Mouse (Mus musculus) lung, postnatal 25 days (tissue): Measurements from ENCODE around the gene B230118H07Rik.
"Not testable (repeated sequence)": the region's sequence is repeated elsewhere in the genome, so short reads cannot be mapped to it uniquely, and the experiment has no call there.

ENCODE experiments used
- DNase-seq: peaks from one replicate; pipeline ENCODE4 v3.0.0; 2022; ENCODE audit warnings: low spot score

The B230118H07Rik gene

DNA sequence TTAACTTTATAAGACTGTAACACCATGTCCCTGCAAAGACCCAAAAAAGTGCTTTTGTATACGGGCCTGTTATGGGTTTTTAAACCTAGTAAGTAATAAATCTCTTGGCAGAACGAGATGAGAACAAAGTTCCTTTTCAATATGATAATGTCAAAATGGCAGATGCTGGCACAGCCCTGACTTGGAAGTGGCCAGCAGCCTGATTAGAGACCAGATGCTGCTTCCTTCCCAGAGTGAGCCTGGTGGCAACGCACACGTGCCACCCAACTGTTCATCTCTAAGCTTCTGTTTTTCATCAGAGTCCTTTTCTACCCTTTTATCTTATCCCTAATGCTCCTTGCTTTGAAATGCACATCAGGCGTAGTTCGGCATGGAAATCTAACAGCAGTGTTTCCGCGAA is 58.0 kb downstream of the B230118H07Rik start:
- no peak for DNase-seq

DNA sequence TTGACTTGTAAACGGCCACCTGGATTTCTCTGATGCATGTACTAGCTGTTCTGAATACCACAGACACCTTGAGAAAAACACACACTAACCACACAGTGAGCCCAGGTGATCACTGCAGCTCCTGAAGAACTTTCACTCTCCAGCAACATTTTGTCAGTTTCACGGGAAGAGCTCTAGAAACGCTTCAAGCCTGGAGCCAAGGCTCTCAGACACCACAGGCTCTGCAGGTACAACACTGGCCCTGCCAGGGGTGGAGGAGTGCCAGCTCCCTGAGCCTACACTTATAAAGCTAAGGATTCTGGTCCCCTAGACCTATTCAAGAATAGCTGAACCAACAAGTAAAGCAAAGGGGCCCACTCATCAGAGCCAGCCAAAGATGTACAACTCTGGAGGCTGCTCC is 67.9 kb downstream of the B230118H07Rik start:
- DNase-seq: no peak

DNA sequence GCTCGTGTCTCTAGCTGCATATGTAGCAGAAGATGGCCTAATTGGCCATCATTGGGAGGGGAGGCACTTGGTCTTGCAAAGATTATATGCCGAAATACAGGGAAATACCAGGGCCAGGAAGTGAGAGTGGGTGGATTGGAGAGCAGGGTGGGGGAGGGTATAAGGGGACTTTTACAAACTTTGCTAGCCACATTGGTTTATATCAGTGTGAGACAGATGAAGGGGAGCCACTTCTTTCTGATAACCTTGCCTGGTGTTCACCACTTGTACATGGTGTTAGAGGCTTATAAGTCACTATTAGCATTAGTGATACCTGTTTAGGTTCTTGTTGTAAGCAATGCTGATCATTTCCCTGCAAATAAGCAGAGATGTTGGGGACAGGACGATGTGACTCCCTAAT is 68.4 kb downstream of the B230118H07Rik start:
- no peak for DNase-seq

DNA sequence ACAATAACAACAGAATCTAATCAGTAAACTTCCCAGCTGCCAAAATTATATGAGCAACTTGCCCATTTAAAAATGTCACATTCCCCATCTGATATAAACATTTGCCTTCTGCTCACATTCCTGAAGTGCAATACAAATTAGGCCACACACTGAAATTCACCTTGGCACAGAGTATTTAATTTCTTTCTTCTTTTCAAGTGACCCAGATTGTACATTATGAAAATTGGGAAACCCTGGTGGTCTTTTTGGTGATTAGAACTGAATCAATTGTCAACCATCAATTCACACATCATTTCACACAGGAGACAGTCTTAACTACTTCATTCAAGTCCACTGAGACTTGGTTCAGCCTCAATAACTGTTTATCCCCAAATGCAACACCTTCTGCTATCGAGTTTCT is 68.9 kb downstream of the B230118H07Rik start:
- DNase-seq: no peak

DNA sequence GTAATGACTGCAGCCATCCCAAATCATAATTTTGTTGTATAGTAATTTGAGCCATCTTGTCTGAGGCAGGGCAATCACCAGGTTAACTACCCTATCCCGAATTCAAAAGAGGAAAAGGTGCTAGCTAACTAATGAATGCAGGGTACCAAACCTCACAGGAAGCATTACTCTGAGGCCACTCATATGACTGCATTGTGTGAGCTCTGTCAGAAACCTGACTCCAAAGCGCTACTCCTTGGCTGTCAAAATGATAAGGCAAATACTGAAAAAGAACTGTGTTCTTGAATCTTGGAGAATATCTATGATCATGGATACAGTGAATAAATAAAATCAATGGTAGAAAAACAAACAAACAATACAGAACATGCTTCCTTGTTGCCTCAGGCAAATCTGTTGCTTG is 69.3 kb downstream of the B230118H07Rik start:
- DNase-seq: no peak

DNA sequence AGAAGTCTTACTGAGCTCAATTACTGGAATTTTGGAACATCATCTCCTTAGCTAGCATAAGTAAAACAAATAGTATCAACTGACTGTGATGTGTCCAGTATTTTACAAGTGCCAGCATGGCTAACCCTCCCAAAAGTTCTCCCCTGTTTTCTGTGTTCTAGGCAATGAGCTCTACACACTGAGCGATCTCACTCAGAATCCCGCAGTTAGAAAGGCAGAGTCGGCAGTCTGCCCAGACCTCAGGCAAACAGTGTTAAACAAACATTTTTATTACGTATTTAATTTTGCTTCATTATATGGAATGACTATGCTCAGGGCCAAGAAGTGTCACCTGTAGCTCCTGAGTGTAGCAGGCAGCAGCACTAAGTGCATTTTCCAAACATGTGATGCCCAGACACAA is 72.1 kb downstream of the B230118H07Rik start:
- DNase-seq: no peak

DNA sequence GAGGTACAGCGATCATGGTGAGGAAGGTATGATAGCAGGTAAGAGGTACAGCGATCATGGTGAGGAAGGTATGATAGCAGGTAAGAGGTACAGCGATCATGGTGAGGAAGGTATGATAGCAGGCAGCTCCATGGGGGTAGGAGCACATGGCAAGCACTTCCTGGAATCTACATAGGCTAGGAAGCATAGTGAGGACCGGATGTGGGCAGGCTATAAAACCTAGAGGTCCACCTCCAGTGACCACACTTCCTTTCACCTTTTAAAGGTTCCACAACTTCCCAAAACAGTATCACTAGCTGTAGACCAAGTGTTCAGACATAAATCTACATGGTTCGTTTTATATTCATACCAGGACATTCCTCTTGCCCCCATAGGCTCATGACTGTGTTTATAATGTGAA is 80.1 kb downstream of the B230118H07Rik start:
- DNase-seq: no peak

DNA sequence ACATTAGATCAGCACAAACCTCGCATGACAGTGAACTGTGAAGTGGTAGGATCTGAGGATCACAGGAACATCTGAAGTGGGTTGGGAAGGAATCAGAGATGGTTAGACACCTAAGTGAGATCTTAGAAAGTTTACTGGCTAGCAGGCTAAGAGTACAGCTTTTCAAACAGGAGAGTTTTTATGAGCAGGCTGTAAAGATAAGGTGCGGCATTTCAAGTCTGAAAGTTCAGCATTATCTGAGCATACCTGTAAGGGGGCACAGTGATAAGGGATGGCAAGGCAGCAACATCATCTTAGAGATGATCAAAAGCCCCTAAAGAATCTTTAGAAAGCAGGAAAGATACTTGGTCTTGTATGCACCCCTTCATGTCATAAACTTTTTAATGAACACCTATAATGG is 81.8 kb downstream of the B230118H07Rik start:
- no peak for DNase-seq

DNA sequence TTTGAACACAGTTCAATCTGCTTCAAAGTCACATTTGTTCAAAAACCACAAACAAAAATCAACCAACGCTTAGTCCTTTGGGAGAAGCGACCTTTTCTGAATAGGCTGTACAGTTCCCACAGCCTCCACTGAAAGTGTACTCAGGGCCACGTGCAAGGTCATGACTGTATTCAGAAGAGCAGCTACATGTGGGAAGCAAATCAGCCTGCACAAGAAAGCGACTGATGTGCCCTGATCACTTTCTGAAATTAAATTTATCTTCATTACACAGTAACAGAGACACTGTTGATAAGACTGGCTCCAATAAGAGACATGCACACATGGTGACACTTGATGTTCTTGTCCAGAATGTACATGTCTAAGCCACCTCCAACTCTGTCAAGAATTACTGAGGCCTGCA is 85.6 kb downstream of the B230118H07Rik start:
- DNase-seq: no peak

DNA sequence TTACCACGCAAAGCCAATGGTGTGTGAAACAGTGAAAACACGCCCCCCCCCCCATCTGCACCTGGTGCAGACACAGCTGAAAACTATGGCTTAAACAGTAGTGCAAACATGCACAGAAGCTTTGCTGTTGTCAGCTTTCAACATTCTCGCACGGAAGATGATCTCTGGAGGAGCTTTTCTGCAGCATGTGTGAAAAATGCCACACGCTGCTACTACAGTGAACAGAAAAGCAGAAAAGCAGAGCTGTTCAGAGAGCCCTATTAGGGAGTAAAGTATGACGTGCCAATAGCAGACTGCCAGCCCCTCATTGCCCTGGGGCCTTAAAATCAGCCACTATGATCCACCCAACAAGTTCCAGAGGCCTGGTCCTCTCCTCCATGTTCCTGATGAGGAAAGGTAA is 86.1 kb downstream of the B230118H07Rik start:
- no peak for DNase-seq

DNA sequence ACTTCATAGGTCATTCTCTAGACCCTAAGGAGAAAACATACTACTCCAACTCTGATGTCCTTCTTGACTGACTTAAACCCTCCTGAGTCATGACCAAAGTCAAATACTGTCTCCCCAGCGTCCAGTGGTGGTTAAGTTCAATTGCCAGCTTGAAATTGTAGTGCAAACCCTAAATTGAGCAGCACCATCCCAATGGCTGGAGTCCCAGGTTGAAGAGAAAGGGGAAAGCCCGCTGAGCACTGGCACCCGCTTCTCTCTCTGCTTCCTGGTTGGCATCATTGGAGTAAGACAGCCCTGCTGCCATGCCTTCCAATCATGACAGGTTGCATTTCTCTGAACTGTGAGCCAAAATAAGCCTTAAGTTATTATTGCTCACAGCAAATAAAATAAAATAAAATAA is 89.9 kb downstream of the B230118H07Rik start:
- DNase-seq: no peak

DNA sequence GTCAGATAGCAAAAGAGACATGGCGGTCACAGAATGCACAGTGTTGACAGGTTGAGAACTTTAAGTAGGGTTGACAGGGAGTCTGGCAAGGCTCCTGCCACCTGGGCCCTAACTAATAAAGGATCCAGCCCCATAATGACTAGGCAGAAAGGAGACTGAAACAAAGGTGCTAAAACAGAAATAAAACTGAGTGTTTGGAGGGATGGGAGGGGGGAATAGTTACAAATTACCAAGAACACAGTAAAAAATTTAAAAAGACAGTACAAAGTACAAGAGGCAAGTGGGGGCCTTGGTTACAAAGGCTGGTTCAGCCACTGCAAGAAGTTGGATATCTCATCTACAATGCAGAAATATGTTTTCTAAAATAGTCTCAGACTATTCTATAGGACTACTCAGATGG is 93.4 kb downstream of the B230118H07Rik start:
- no peak for DNase-seq

DNA sequence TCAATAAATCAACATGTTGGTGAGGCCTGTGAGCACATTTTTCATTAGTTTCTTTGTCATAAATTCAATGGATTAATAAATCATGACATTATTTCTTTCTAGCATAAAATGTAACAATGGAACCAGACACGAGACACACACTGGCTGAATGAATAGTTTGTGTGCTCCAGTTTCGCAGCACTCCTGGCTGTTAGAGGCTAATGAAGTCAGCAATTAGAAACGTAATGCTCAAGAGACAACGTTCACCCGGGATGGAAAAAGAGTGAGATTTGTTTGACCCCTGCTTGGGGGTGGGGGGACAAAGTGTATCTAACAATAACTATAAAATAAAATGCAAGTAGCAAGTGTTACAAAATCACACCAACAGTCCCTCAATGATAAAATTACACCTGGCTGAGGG is 95.5 kb downstream of the B230118H07Rik start:
- DNase-seq: no peak

DNA sequence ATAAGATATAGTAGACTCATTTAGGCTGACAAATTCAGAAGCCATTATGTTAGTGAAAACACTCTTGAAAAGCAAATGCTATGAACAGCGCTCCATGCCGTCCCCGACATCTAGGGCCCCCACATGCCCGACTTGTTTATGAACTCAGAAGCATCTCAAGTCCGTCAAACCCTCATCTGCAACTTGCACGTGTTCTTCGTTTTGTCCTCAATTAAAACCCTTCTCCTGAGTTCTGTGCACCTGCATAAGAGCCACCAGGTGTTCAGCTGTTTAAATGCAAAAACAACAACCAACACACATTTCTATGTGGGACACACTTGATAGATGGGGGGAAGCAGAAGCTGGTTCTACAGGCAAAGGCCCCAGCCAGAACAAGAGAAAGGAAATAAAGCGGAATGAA is 97.0 kb downstream of the B230118H07Rik start:
- DNase-seq: no peak

DNA sequence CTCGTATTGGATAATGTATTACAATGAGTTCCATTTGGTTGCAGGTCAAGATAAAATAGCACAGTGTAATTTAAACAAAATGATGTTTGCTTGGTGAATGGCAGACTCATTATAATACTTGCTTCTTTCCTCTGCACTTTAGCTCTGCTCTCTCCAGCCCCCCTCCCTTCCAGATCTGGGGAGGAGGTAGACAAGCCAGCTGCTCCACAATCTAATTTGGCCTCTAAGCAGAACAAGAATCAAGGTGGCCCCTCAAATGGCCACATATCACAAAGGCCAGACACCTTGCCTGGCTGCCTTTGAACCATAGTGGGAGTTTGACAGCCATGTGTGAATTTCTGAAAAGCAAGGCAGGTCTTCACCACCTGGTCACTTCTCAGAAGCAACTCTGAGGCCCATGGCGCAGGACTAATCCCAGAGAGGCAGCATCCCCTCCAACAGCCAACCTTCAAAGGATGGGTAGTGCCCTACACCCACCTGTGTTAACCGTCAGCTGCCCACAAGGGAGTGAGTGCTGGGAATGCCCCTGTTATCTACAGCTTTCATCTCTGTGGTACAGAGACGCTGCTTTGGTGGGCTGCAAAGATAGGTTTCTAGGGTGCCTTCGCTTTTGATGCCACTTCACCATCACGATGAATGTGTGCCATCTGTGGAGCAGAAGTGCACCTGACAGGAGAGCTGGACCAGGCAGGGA is 98.2 kb downstream of the B230118H07Rik start:
- DNase-seq: no peak

DNA sequence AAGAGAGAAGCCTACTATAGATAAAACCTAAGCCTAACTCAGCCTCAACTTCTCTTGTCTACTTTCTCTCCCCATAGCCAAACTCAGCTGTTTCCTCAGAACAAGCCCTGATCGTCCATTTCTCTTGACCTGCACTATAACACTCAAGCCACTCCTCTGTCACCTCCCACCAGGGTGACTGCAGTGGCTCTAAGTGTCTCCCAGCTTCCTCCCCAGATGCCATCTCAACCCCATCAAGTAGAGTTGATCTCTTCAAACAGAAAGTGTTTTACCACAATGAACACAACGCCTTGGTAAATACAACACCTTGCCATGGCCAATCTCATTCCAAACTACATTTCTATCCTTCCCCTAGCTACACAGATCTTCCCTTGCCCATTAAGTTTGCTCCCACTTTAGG is 99.2 kb downstream of the B230118H07Rik start:
- no peak for DNase-seq

DNA sequence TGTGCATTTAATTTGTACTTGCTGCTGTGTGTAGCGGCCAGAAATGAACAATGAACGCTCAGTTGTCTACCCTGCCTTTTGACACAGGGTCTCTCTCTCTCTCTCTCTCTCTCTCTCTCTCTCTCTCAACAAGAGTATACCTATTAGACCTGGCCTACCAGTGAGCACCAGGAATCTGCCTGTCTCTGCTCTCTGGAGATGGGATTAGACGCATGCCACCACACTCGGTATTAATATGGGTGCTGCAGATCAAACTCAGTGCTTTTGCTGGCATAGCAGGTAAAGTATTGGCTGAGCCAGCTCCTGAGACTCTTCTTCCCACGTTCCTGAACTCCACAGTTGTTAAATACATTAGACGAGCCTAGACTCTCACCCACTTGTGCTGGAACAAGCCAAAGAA is 100.5 kb downstream of the B230118H07Rik start:
- no peak for DNase-seq

DNA sequence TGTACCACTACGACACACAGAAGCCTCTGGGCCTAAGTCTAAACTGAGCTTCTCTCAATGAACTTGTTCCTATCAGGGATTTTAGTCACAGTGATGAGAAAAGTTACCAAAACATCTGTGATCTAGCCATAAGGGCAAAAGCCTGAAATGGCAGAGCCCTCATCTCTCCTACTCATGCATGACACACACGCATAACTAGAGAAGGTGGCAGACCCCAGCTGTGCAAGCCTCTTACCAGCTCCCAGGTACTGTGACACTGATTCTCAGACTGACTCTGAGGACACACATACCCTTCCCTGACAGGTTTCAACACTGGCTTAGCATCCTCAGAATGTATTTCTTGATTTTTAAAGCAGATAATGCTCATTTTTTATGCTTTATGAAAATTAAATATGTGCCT is 103.7 kb downstream of the B230118H07Rik start:
- no peak for DNase-seq

DNA sequence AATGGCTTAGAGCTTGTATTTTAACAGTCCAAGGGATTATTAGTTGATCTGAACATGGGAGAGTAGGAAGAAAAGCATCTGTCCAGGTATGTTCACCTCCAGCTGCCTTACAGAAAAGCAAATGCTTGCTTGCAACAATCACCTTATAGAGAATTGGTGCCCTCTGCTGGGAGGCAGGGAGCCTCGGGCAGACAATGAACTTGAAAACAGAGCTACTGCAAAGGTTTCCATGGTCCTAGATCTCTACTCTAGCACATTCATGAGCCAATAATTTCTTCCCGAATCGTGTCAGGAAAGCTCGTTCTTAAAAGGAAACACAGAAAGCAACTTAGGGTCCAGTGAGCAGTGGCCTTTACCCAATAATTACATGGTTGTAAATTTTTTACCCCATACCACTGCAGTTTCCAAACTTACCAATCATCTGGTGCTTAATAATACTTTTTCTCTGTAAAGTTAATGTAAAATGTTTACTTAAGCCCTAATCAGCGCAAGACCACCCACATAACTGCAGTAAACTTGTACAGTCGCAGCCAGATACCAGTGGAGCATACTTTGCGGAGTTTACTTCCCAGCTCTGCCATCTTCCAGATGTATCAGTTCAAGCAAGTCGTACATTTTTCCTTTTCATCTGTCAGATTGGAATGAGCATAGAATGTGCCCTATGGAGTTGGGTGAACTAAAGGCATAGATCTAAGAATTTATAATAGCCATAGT is 105.5 kb downstream of the B230118H07Rik start:
- no peak for DNase-seq

DNA sequence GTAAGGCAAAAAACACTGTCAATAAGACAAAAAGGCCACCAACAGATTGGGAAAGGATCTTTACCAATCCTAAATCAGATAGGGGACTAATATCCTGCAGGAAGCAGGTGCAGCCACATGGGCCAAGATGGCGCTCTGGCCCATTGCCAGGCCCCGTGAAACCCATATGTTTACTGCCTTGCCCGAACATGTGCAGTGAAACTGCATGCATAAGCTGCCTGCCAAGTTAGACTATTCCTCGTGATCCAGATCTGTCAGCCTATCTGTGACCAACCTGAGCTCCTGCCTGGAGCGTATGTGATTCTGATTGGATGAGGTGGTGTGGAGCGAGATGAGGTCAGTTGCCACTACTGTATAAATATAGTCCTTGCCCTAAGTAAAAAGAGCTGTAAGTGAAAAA is 112.4 kb downstream of the B230118H07Rik start:
- DNase-seq: not testable (repeated sequence)

DNA sequence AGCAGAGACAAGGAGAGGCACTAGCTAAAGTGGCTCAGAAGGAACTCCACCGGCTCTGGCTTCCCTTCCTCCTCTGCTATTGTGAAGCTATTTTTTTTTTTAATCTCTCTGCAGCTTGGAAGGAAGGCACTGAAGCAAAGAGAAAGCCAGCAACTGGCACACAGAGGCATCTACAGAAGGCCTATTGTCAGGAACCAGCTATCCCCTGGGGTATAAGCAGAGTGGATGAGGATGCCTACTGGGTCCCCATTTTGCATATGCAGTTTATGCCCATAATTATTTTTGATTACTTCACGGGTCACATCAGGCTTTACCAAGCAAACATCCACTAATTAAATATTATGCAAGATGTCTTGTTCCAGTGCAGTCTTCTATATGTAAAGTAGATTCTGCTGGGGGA is 115.6 kb downstream of the B230118H07Rik start:
- DNase-seq: no peak

DNA sequence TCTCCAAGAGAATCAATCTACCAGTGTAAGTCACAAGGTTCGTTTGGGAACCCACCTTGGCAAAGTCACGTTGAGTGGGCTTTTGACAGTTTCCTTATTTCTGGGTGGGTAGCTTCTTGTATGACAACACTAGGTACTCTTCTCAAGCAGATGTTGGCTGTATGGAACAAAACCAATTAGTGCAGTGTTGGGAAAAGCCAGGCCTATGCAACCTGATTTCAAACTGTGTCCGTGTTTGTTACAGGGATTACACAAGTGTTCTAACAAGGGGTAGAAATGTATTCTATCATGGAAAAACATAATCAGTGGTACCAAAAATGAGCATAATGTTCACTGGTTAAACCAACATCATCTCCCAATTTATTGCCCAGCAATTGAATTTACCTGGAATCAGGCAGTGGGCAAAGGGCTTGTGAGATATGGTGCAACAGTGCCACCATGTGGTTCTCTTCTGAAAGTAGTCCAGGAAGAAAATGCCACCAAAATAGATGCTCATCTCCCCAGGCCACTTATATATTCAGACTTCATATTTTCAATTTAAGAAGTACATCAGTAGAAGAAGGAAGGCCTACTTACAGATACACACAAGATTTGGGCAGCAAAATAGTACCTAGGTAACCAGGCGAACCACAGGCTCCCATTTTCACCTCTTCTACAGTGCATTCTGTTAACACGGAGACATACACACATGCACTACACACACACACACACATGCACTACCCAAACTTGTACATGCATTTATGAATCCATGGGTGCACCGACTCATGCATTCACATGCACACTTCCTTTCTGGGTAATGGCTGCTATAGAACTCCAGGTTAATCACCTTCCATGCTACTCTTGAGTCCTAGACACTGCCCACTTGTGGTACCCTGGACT is 123.6 kb downstream of the B230118H07Rik start:
- DNase-seq: peak; percentile 5

DNA sequence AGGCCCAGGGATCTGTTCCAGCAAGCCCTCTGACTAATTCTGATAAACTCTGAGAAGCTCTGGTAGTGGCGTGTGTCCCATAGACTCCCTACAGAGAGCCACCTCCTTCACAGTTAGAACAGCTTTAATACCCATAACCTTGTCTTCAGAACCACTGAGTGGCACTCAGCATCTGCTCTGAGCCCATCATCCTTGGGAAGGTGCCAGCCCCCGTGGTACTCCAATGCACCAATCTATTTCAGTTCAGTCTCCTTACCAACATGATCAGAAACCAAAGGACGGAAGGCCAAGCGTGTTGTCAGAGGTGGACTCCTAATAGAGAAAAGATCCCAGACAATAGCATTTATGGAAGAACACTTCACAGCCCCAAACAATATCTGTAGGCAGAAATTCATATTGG is 124.2 kb downstream of the B230118H07Rik start:
- DNase-seq: no peak
